In genomic region chr7:30154040-30154439, GRCm38 (mm10) we compare ENCODE assay signal across 31 mouse cellular contexts. TPM values are rescaled to one million over a fixed set of nuclear protein-coding genes. Genes with fewer than 3 reads are reported as not detected.
DNase-seq lines count a peak whose midpoint lies in the region; ATAC-seq and TF ChIP-seq lines count a peak whose summit lies in the region.
"Had no signal": no experiment of that assay in that cellular context is flagged by ENCODE, and none has a peak within 500 bp of the region (broad histone marks: within the 10 kb centered on the region; RNA-seq: fewer than 3 reads in every experiment).

No protein-coding gene starts in this region.

- no peak overlapping the region for H3K4me2 ChIP-seq in kidney, postnatal 0 days (ENCODE audit: low read length)
- H3K4me2 ChIP-seq in CH12.LX (ENCODE audit: insufficient read depth, low read depth, poor library complexity, severe bottlenecking): no peak overlapping the region
- H3K4me2 ChIP-seq: forebrain, embryonic 13.5 days; heart, embryonic 11.5 days; hindbrain, embryonic 12.5 days; kidney, embryonic 15.5 days; liver, embryonic 15.5 days; midbrain, embryonic 12.5 days; neural tube, embryonic 12.5 days had no signal

- H3K9me3 ChIP-seq in kidney, postnatal 0 days (replicated peaks; ENCODE audit: low read length): peaks cover 46% of the 10 kb centered on the region
- H3K9me3 ChIP-seq in CH12.LX (replicated peaks; ENCODE audit: low read length): peaks cover 79% of the 10 kb centered on the region

- TF ChIP-seq RAD21 in CH12.LX (IDR thresholded peaks at IDR 0.05; ENCODE audit: low read depth, low read length): no peak

- DNase-seq in kidney, postnatal 0 days (ENCODE audit: low spot score): no peak
- DNase-seq in kidney, adult 2 months: no peak
- DNase-seq in CH12.LX (ENCODE audit: extremely low read depth) (no peak), ES-CJ7 (ENCODE audit: low read depth, low spot score) (peak; percentile 56)
- DNase-seq in induced T-regulatory cell, adult 2 months (ENCODE audit: low read depth): peak; percentile 18
- DNase-seq in embryo, embryonic 10.5 days (ENCODE audit: low spot score): no peak
- DNase-seq in ovary, postnatal 10 days (ENCODE audit: low spot score): no peak
- DNase-seq: adrenal gland, postnatal 10 days; cerebellum, adult 8-10 months; cerebellum, postnatal 25 days; gastrocnemius, postnatal 14 days; heart, postnatal 36 days; kidney, adult 11 months; kidney, postnatal 36 days; layer of hippocampus, postnatal 36 days; left cerebral cortex, postnatal 4 days; lung, postnatal 4 days; thymus, adult 18-20 months; thymus, postnatal 36 days had no signal

- H3K79me2 ChIP-seq in CH12.LX (replicated peaks; ENCODE audit: control insufficient read depth, extremely low read depth, insufficient read depth, poor library complexity, severe bottlenecking): no peaks in the 10 kb centered on the region; the same call in 1 of the 2 replicates

- no peak for TF ChIP-seq POLR2A in kidney, adult 2 months (IDR thresholded peaks at IDR 0.05; ENCODE audit: low read depth, low read length)
- no peak for TF ChIP-seq POLR2A in CH12.LX (IDR thresholded peaks at IDR 0.05; ENCODE audit: low read depth, low read length)

- H3K4me3 ChIP-seq in kidney, postnatal 0 days (replicated peaks; ENCODE audit: low read depth, low read length): no peak overlapping the region
- H3K4me3 ChIP-seq in kidney, adult 2 months (ENCODE audit: insufficient read depth, low read depth, low read length): no peak overlapping the region
- no peak overlapping the region for H3K4me3 ChIP-seq in CH12.LX (replicated peaks in 1 of 3; ENCODE audit: low read depth in 2 of 3, low read length in 2 of 3, poor library complexity in 1 of 3)
- H3K4me3 ChIP-seq: forebrain, embryonic 13.5 days; hindbrain, embryonic 12.5 days; kidney, embryonic 15.5 days; liver, embryonic 15.5 days; megakaryocyte, embryonic 14.5 days; midbrain, embryonic 12.5 days; myocyte; neural tube, embryonic 12.5 days had no signal

- WGBS in kidney, postnatal 0 days: 91% methylated on average over 1 of the region's 1 CpGs
- WGBS in kidney, adult 2 months: 100% methylated on average over 1 of the region's 1 CpGs

- dilution Hi-C loops in CH12.LX (cut with MboI; ENCODE audit: extremely low pct_ligation_motif_present, extremely low pct_unique_long_range_greater_than_20kb, low sequenced_read_pairs): no loop called here

- peaks cover 32% of the 10 kb centered on the region for H3K36me3 ChIP-seq in kidney, postnatal 0 days (ENCODE audit: insufficient read depth, low read length)
- peaks cover 6% of the 10 kb centered on the region for H3K36me3 ChIP-seq in kidney, adult 2 months (ENCODE audit: control insufficient read depth, insufficient read depth, low read length)
- H3K36me3 ChIP-seq in CH12.LX (replicated peaks in 1 of 2; ENCODE audit: control insufficient read depth in 1 of 2, insufficient read depth in 1 of 2, low read length in 1 of 2): peaks cover 19 to 66% of the 10 kb centered on the region in 2 experiments

- ATAC-seq in kidney, postnatal 0 days (replicated peaks; ENCODE audit: low FRiP score, low read depth): no peak
- ATAC-seq: forebrain, embryonic 13.5 days; hindbrain, postnatal 0 days had no signal

- no peak overlapping the region for H3K9ac ChIP-seq in kidney, postnatal 0 days (ENCODE audit: low read depth, low read length)
- no peak overlapping the region for H3K9ac ChIP-seq in CH12.LX (ENCODE audit: insufficient read depth, low read depth)
- H3K9ac ChIP-seq: forebrain, embryonic 13.5 days; hindbrain, embryonic 12.5 days; kidney, embryonic 15.5 days; liver, embryonic 15.5 days; midbrain, embryonic 12.5 days; neural tube, embryonic 12.5 days had no signal

- in situ Hi-C loops in CH12.LX (cut with MboI; ENCODE audit: low pct_ligation_motif_present, low pct_unique_long_range_greater_than_20kb, low sequenced_read_pairs): no loop called here

- 0 out of 2 replicates have a peak, but pooled peaks have one; percentile 13 for TF ChIP-seq CTCF in kidney, postnatal 0 days (IDR thresholded peaks at IDR 0.05; ENCODE audit: low read depth)
- no peak for TF ChIP-seq CTCF in kidney, adult 2 months (conservative IDR thresholded peaks at IDR 0.05; ENCODE audit: insufficient read depth, insufficient read length, low read depth, low read length)
- TF ChIP-seq CTCF in CH12.LX (conservative IDR thresholded peaks at IDR 0.05 in 1 of 2, IDR thresholded peaks at IDR 0.05 in 1 of 2; ENCODE audit: low read depth in 2 of 2, low read length in 2 of 2): no peak

- no peaks in the 10 kb centered on the region for H3K27me3 ChIP-seq in kidney, postnatal 0 days (ENCODE audit: insufficient read depth, low read length)
- no peaks in the 10 kb centered on the region for H3K27me3 ChIP-seq in kidney, adult 2 months (replicated peaks; ENCODE audit: control insufficient read depth, insufficient read depth, low read length)
- H3K27me3 ChIP-seq in CH12.LX (replicated peaks): no peaks in the 10 kb centered on the region
- H3K27me3 ChIP-seq: forebrain, embryonic 13.5 days; hindbrain, embryonic 12.5 days; kidney, embryonic 15.5 days; liver, embryonic 15.5 days; megakaryocyte, embryonic 14.5 days; midbrain, embryonic 12.5 days; neural tube, embryonic 12.5 days had no signal

- no peak overlapping the region for H3K27ac ChIP-seq in kidney, postnatal 0 days
- no peak overlapping the region for H3K27ac ChIP-seq in kidney, adult 2 months (ENCODE audit: insufficient read depth, low read depth, low read length)
- no peak overlapping the region for H3K27ac ChIP-seq in CH12.LX (ENCODE audit: insufficient read depth, low read depth)
- H3K27ac ChIP-seq: forebrain, embryonic 13.5 days; hindbrain, embryonic 12.5 days; hindbrain, postnatal 0 days; kidney, embryonic 15.5 days; liver, embryonic 15.5 days; midbrain, embryonic 12.5 days; neural tube, embryonic 12.5 days had no signal

- TF ChIP-seq EP300 in CH12.LX (IDR thresholded peaks at IDR 0.05; ENCODE audit: low read length): no peak

- no peaks in the 10 kb centered on the region for H3K4me1 ChIP-seq in kidney, postnatal 0 days (replicated peaks; ENCODE audit: insufficient read depth, low read length)
- no peaks in the 10 kb centered on the region for H3K4me1 ChIP-seq in kidney, adult 2 months (ENCODE audit: control insufficient read depth, insufficient read depth, low read length)
- H3K4me1 ChIP-seq in CH12.LX (ENCODE audit: control insufficient read depth in 1 of 2, insufficient read depth in 2 of 2): no peaks in the 10 kb centered on the region
- H3K4me1 ChIP-seq: forebrain, embryonic 13.5 days; hindbrain, embryonic 12.5 days; kidney, embryonic 15.5 days; liver, embryonic 15.5 days; megakaryocyte, embryonic 14.5 days; midbrain, embryonic 12.5 days; neural tube, embryonic 12.5 days had no signal

TF ChIP-seq in CH12.LX, 34 proteins besides CTCF, POLR2A, EP300 and RAD21:
- TF ChIP-seq GABPA (IDR thresholded peaks at IDR 0.05; ENCODE audit: insufficient replicate concordance, low read depth, low read length): no peak
- TF ChIP-seq SIN3A (IDR thresholded peaks at IDR 0.05; ENCODE audit: low read length): no peak
- TF ChIP-seq ZNF384 (IDR thresholded peaks at IDR 0.05; ENCODE audit: low read depth, low read length): 0 out of 2 replicates have a peak, but pooled peaks have one; percentile 10

RNA-seq across cellular contexts. Expression of gene Zfp146, which starts 15.5 kb away (rescaled TPM):
- 10.6 and 11.4 TPM in 2 replicates for polyA plus RNA-seq in kidney, postnatal 0 days (2015; fragmentation: Nextera tagmentation; extraction: Ambion mirVana)
- 11.1 and 11.8 TPM in 2 replicates for polyA plus RNA-seq in kidney, adult 2 months (2012; rRNA removed)
- total RNA-seq in CH12.LX (2012; rRNA removed) (43.1 and 45.1 TPM in 2 replicates), CH12.LX (2014; rRNA removed) (44.5 and 45.0 TPM in 2 replicates)
- 42.0 and 47.8 TPM in 2 replicates for polyA plus RNA-seq in CH12.LX (2012; ENCODE audit: insufficient read length, low read depth)

RNA-seq across cellular contexts. Expression of gene Cox7a1, which starts 29.9 kb away (rescaled TPM):
- polyA plus RNA-seq in kidney, postnatal 0 days (2015; fragmentation: Nextera tagmentation; extraction: Ambion mirVana): 32.9 and 43.0 TPM in 2 replicates
- 76.0 and 141 TPM in 2 replicates for polyA plus RNA-seq in kidney, adult 2 months (2012; rRNA removed)
- total RNA-seq in CH12.LX (2012; rRNA removed) (5.5 and 14.0 TPM in 2 replicates), CH12.LX (2014; rRNA removed) (9.9 and 15.2 TPM in 2 replicates)
- polyA plus RNA-seq in CH12.LX (2012; ENCODE audit: insufficient read length, low read depth): 1.6 and 4.2 TPM in 2 replicates
- total RNA-seq: granulocyte monocyte progenitor cell, adult 5-6 weeks; hindbrain, postnatal 0 days; midbrain, postnatal 0 days had no signal

RNA-seq across cellular contexts. Expression of gene Zfp382, which starts 32.3 kb away (rescaled TPM):
- 4.9 and 5.5 TPM in 2 replicates for polyA plus RNA-seq in kidney, postnatal 0 days (2015; fragmentation: Nextera tagmentation; extraction: Ambion mirVana)
- polyA plus RNA-seq in kidney, adult 2 months (2012; rRNA removed): 0.64 and 1.4 TPM in 2 replicates
- total RNA-seq in CH12.LX (2012; rRNA removed): 4.7 and 5.7 TPM in 2 replicates
- 3.9 and 4.7 TPM in 2 replicates for total RNA-seq in CH12.LX (2014; rRNA removed)
- 2.1 and 3.3 TPM in 2 replicates for polyA plus RNA-seq in CH12.LX (2012; ENCODE audit: insufficient read length, low read depth)

RNA-seq across cellular contexts. Expression of gene Capns1, which starts 44.6 kb away (rescaled TPM):
- polyA plus RNA-seq in kidney, postnatal 0 days (2015; fragmentation: Nextera tagmentation; extraction: Ambion mirVana): 121 and 122 TPM in 2 replicates
- 724 and 781 TPM in 2 replicates for polyA plus RNA-seq in kidney, adult 2 months (2012; rRNA removed)
- total RNA-seq in CH12.LX (2012; rRNA removed) (85.8 and 101 TPM in 2 replicates), CH12.LX (2014; rRNA removed) (207 and 219 TPM in 2 replicates)
- polyA plus RNA-seq in CH12.LX (2012; ENCODE audit: insufficient read length, low read depth): 218 and 233 TPM in 2 replicates

RNA-seq across cellular contexts. Expression of gene Zfp260, which starts 59.5 kb away (rescaled TPM):
- 79.8 and 84.7 TPM in 2 replicates for polyA plus RNA-seq in kidney, postnatal 0 days (2015; fragmentation: Nextera tagmentation; extraction: Ambion mirVana)
- polyA plus RNA-seq in kidney, adult 2 months (2012; rRNA removed): 13.2 and 18.1 TPM in 2 replicates
- total RNA-seq in CH12.LX (2012; rRNA removed) (11.1 and 11.4 TPM in 2 replicates), CH12.LX (2014; rRNA removed) (18.1 and 19.6 TPM in 2 replicates)
- polyA plus RNA-seq in CH12.LX (2012; ENCODE audit: insufficient read length, low read depth): 11.5 and 13.7 TPM in 2 replicates

Comparison
In these comparisons a context has a peak if more than half of its experiments do, and no peak if none do; other contexts are left out.
1. DNase-seq: peak in ES-CJ7 (single experiment) and induced T-regulatory cell, adult 2 months (single experiment); none in kidney, postnatal 0 days (single experiment), kidney, adult 2 months (single experiment), CH12.LX (single experiment), embryo, embryonic 10.5 days (single experiment) and ovary, postnatal 10 days (single experiment).